Mouse (Mus musculus): ENCODE results near the gene Fxyd1. TPM values are rescaled to one million over a fixed set of nuclear protein-coding genes. Genes with fewer than 3 reads are reported as not detected.

Gene Fxyd1
- total and polyA plus RNA-seq, 2 experiments from 2014 or later, result 7.0 to 20.4 TPM

GRCm38 (mm10) chr7:31049846-31050281 is 7.1 kb downstream of the Fxyd1 start:
- TF ChIP-seq CTCF (IDR thresholded peaks at IDR 0.05), result no peak
- peak overlapping the region; percentile 69 for H3K4me2 ChIP-seq (ENCODE audit: low read depth, low read length, poor library complexity, severe bottlenecking)
- H3K9ac ChIP-seq (replicated peaks; ENCODE audit: low read length, poor library complexity, severe bottlenecking), result peak overlapping the region; percentile 67
- peak; percentile 48; the same call in 1 of the 2 replicates for ATAC-seq (ENCODE audit: low FRiP score)
- H3K9me3 ChIP-seq (ENCODE audit: low read length), result no peaks in the 10 kb centered on the region
- peak overlapping the region; percentile 44 for H3K4me3 ChIP-seq (ENCODE audit: low read depth, low read length)
- H3K27ac ChIP-seq (ENCODE audit: low read depth, low read length), result peak overlapping the region; percentile 27; the same call in 1 of the 2 replicates
- peaks cover 14% of the 10 kb centered on the region for H3K27me3 ChIP-seq (ENCODE audit: insufficient read depth, low read length)
- peak; percentile 58 for DNase-seq (ENCODE audit: low spot score)
- H3K36me3 ChIP-seq (ENCODE audit: insufficient read depth, low read length), result no peaks in the 10 kb centered on the region
- under 1% methylated on average over 12 of the region's 15 CpGs for WGBS
- peaks cover 9% of the 10 kb centered on the region; the same call in 1 of the 2 replicates for H3K4me1 ChIP-seq (ENCODE audit: insufficient read depth, low read length)

DNA sequence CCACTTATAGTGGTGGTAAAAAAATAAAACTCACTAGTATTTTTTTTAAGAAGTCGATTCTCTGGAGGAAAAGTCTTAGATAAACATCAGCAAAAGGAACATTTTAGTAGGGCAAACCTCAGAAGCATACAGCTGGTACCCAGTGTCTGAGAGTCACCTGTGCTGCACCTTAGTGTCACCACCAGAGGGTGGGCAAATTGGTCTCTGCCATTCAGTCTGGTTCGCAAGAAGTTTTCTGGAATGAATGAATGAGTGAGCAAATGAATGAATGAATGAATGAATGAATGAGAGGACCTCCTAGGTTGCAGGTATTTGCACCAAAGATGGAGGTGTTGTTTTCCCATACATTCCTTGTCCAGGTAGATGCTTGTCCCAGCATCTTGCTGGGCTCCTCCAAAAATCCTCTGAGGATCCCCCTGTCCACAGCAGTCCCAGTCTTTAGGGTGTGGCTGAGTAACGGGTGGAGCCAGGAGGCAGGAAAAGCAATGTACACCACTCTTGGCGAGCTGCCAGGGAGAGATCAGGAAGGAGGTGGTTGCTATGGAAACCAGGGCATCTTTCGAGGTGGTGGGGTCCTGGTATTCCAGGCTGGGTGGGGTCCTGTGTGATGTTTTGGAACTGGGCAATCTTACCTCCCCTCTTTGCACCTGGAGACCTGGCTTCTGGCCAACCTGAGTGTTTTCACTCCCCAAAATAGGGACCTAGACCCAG is 7.7 kb downstream of the Fxyd1 start:
- Histone ChIP-seq H3K9me3 (ENCODE audit: low read length) (no peaks in the 10 kb centered on the region), H3K36me3 (ENCODE audit: insufficient read depth, low read length) (no peaks in the 10 kb centered on the region), H3K4me3 (ENCODE audit: low read depth, low read length) (peak overlapping the region; percentile 44), H3K4me2 (ENCODE audit: low read depth, low read length, poor library complexity, severe bottlenecking) (peak overlapping the region; percentile 69), H3K27ac (ENCODE audit: low read depth, low read length) (peak overlapping the region; percentile 27; the same call in 1 of the 2 replicates), H3K4me1 (ENCODE audit: insufficient read depth, low read length) (peaks cover 9% of the 10 kb centered on the region; the same call in 1 of the 2 replicates), H3K27me3 (ENCODE audit: insufficient read depth, low read length) (peaks cover 18% of the 10 kb centered on the region), H3K9ac (replicated peaks; ENCODE audit: low read length, poor library complexity, severe bottlenecking) (peak overlapping the region; percentile 67)
- TF ChIP-seq CTCF (IDR thresholded peaks at IDR 0.05), result peak; percentile 61
- WGBS, result 18% methylated on average over 5 of the region's 5 CpGs
- ATAC-seq (ENCODE audit: low FRiP score) (no peak), DNase-seq (ENCODE audit: low spot score) (peak; percentile 78)

DNA sequence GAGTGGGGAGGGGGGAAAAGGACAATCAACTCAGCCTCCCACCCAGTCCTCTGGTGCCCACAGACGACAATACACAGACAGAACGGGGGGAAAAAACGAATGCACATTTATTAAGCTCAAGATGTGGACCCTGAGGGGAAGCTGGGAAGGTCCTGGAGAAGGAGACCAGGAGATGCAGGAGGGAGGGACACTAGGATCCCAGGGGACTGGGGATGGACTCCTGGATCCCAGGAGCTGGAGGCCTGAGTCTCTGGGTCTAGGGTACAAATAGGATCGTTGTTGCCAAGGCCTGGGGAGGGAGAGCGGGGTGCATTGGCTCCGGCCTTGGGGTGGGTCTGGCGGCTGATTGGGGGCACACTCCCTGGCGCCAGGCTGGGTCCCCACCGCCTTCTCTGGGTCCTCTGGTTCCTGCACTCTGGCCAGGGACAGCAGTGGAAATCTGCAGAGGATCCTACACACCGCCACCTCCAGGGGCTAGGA is 14.5 kb downstream of the Fxyd1 start, which contains the start of gene Fxyd5:
Gene Fxyd5 (minus strand): TSS at position 51 of the 480 bp plus-strand sequence.
- H3K27me3 ChIP-seq (ENCODE audit: insufficient read depth, low read length), result peaks cover 22% of the 10 kb centered on the region
- WGBS, result 36% methylated on average over 10 of the region's 10 CpGs
- peaks cover 7% of the 10 kb centered on the region; the same call in 1 of the 2 replicates for H3K36me3 ChIP-seq (ENCODE audit: insufficient read depth, low read length)
- no peak within 1 kb of the TSS for H3K9ac ChIP-seq (replicated peaks; ENCODE audit: low read length, poor library complexity, severe bottlenecking)
- H3K27ac ChIP-seq (ENCODE audit: low read depth, low read length), result no peak within 1 kb of the TSS
- peak within 1 kb of the TSS; percentile 20; the same call in 1 of the 2 replicates for H3K4me2 ChIP-seq (ENCODE audit: low read depth, low read length, poor library complexity, severe bottlenecking)
- H3K9me3 ChIP-seq (ENCODE audit: low read length), result no peaks in the 10 kb centered on the region
- H3K4me3 ChIP-seq (ENCODE audit: low read depth, low read length), result no peak within 1 kb of the TSS
- DNase-seq (ENCODE audit: low spot score) (no peak), ATAC-seq (ENCODE audit: low FRiP score) (no peak)
- H3K4me1 ChIP-seq (ENCODE audit: insufficient read depth, low read length), result no peaks in the 10 kb centered on the region
- TF ChIP-seq CTCF (IDR thresholded peaks at IDR 0.05), result no peak

GRCm38 (mm10) chr7:31041662-31042315 is 15.2 kb downstream of the Fxyd1 start:
- Histone ChIP-seq H3K4me1 (ENCODE audit: insufficient read depth, low read length) (no peaks in the 10 kb centered on the region), H3K9ac (replicated peaks; ENCODE audit: low read length, poor library complexity, severe bottlenecking) (no peak overlapping the region), H3K27ac (ENCODE audit: low read depth, low read length) (no peak overlapping the region), H3K36me3 (ENCODE audit: insufficient read depth, low read length) (peaks cover 7% of the 10 kb centered on the region; the same call in 1 of the 2 replicates), H3K4me2 (ENCODE audit: low read depth, low read length, poor library complexity, severe bottlenecking) (peak overlapping the region; percentile 20; the same call in 1 of the 2 replicates), H3K4me3 (ENCODE audit: low read depth, low read length) (no peak overlapping the region), H3K27me3 (ENCODE audit: insufficient read depth, low read length) (peaks cover 22% of the 10 kb centered on the region), H3K9me3 (ENCODE audit: low read length) (no peaks in the 10 kb centered on the region)
- no peak for TF ChIP-seq CTCF (IDR thresholded peaks at IDR 0.05)
- WGBS, result 7% methylated on average over 28 of the region's 28 CpGs
- ATAC-seq (ENCODE audit: low FRiP score) (no peak), DNase-seq (ENCODE audit: low spot score) (no peak)

- Histone ChIP-seq H3K4me2 (ENCODE audit: low read depth, low read length, poor library complexity, severe bottlenecking) (no peak overlapping the region), H3K27me3 (ENCODE audit: insufficient read depth, low read length) (peaks cover 22% of the 10 kb centered on the region), H3K9me3 (ENCODE audit: low read length) (no peaks in the 10 kb centered on the region), H3K36me3 (ENCODE audit: insufficient read depth, low read length) (peaks cover 7% of the 10 kb centered on the region; the same call in 1 of the 2 replicates), H3K4me3 (ENCODE audit: low read depth, low read length) (no peak overlapping the region), H3K27ac (ENCODE audit: low read depth, low read length) (no peak overlapping the region), H3K4me1 (ENCODE audit: insufficient read depth, low read length) (no peaks in the 10 kb centered on the region), H3K9ac (replicated peaks; ENCODE audit: low read length, poor library complexity, severe bottlenecking) (no peak overlapping the region)
- ATAC-seq (ENCODE audit: low FRiP score) (no peak), DNase-seq (ENCODE audit: low spot score) (no peak)
- 53% methylated on average over 8 of the region's 8 CpGs for WGBS
- no peak for TF ChIP-seq CTCF (IDR thresholded peaks at IDR 0.05)
Measured at GRCm38 (mm10) chr7:31041023-31041407, 16.0 kb downstream of the Fxyd1 start.
